Mouse (Mus musculus) lung, postnatal 0 days (tissue): Measurements from ENCODE around the gene Cds2.

Source experiments
- CTCF ChIP-seq: IDR thresholded peaks from 2 replicates; pipeline ENCODE4 v1.5.1; 2016; ENCODE audit warnings: antibody characterized with exemption, mild to moderate bottlenecking
- EP300 ChIP-seq: IDR thresholded peaks from 2 replicates; pipeline ENCODE4 v1.6.1; 2016; ENCODE audit warnings: antibody characterized with exemption, mild to moderate bottlenecking, control low read depth

DNA sequence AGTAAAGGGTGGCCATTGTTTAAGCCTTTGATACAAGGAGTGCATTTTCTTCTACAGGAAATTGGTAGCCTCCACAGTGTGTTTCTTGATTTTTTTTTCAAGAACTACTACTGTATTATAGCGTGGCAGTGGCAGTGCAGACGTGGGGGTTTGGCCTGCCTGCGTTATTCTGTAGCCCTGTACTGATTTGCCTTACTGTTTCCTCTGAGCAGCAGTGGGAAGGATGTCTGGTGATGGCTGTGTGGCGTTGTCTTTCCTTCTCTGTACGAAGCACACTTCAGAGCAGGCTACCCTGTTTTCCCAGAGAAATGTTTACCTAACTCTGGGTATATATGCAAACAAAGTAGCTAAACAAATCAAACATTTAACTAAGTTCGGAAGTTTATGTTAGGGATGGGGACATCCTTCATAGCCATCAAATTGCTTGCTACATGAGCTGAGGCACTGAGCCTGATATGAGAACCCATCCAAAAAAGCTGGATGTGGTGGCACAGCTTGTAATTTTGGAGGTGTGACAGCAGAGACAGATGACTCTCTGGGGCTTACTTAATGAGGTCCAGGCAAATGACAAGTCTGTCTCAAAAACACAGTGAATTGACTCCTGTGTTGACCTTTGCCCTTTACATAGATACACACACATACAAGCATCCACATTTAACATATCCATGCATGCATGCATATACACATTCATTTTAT, 9.9 kb downstream of the Cds2 start:
- TF ChIP-seq CTCF (no peak), EP300 (no peak; the same call in 1 of the 2 replicates)
